Mouse (Mus musculus) intestine, postnatal 0 days (tissue): Measurements from ENCODE around the gene Gm10644. TPM values are rescaled to one million over a fixed set of nuclear protein-coding genes. Genes with fewer than 3 reads are reported as not detected.

Experiments
- ATAC-seq: fragments of 200-750 bp; cut with Nextera tagmentation; 2 replicates; pipeline ENCODE4 v1.8.0; 2017; ENCODE audit warnings: mild to moderate bottlenecking, moderate TSS enrichment, moderate library complexity
- H3K27ac ChIP-seq: fragments of 300-500 bp; sonication (generic); 2 replicates; pipeline ENCODE4 v1.5.1; 2014; ENCODE audit warnings: mild to moderate bottlenecking, low read depth, low read length, moderate library complexity
- H3K27me3 ChIP-seq: fragments of 300-500 bp; sonication (generic); replicated peaks from 2 replicates; pipeline ENCODE4 v1.6.1; 2014; ENCODE audit warnings: low read length, mixed read lengths; ENCODE audit not compliant: control insufficient read depth, insufficient read depth
- H3K36me3 ChIP-seq: fragments of 300-500 bp; sonication (generic); 2 replicates; pipeline ENCODE4 v1.6.1; 2014; ENCODE audit warnings: mild to moderate bottlenecking, moderate library complexity; ENCODE audit not compliant: control insufficient read depth, insufficient read depth
- H3K4me1 ChIP-seq: fragments of 300-500 bp; sonication (generic); replicated peaks from 2 replicates; pipeline ENCODE4 v1.6.1; 2014; ENCODE audit warnings: antibody characterized with exemption, low read length, mixed read lengths; ENCODE audit not compliant: control insufficient read depth, insufficient read depth
- H3K4me2 ChIP-seq: fragments of 300-500 bp; sonication (generic); replicated peaks from 2 replicates; pipeline ENCODE4 v1.6.1; 2014; ENCODE audit warnings: low read depth, mild to moderate bottlenecking, moderate library complexity
- H3K4me3 ChIP-seq: fragments of 300-500 bp; sonication (generic); 2 replicates; pipeline ENCODE4 v1.5.1; 2014; ENCODE audit warnings: low read depth, low read length
- H3K9ac ChIP-seq: fragments of 300-500 bp; sonication (generic); 2 replicates; pipeline ENCODE4 v1.6.1; 2014; ENCODE audit warnings: mild to moderate bottlenecking, low read depth, low read length
- H3K9me3 ChIP-seq: fragments of 300-500 bp; sonication (generic); 2 replicates; pipeline ENCODE4 v1.6.1; 2016; ENCODE audit warnings: mixed run types; ENCODE audit not compliant: control insufficient read depth
- CTCF ChIP-seq: sonication (generic); IDR thresholded peaks from 2 replicates; pipeline ENCODE4 v1.5.1; 2016; ENCODE audit warnings: low read depth, mild to moderate bottlenecking, control low read depth, antibody characterized with exemption, moderate library complexity
- WGBS: fragments of 180-500 bp; shearing (Covaris S2); extraction: QIAGEN DNeasy Blood & Tissue Kit; methylation state at CpG from one replicate; pipeline ENCODE4 v1.1.7; 2014; 5-methylcytosine and 5-hydroxymethylcytosine counted together
- polyA plus RNA-seq: library from polyadenylated mRNA; unstranded; fragments of >200 nt; fragmentation: Nextera tagmentation; extraction: Ambion mirVana; gene quantifications from 2 replicates; pipeline ENCODE4 v1.2.1, GENCODE M21; 2015

Gene Gm10644
- polyA plus RNA-seq, 1 experiment from 2014 or later, result 0.12 TPM

DNA sequence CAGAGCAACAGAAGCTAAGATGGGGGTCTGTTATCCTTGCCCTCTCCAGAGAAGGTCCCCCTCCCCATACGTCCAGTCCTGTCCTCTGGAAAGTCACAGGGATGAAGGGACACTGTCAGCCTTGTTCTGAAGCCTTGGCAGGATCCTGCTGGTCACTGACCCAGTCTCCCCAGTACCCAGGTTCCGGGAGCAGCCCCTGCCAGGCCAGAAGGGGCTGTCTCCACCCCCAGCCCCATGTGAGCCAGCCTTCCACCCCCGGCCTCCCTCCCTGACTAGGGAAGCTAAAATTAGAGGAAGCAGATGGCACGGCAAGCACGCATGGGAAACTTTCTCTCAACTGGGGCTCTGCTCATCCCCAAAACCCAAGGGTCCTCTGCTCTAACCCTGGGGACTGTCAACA is 39.0 kb downstream of the Gm10644 start:
- Histone ChIP-seq H3K9ac (no peak overlapping the region), H3K27ac (no peak overlapping the region), H3K9me3 (no peaks in the 10 kb centered on the region), H3K4me3 (no peak overlapping the region), H3K27me3 (no peaks in the 10 kb centered on the region), H3K36me3 (0 out of 2 replicates have a peak, but pooled peaks cover under 1% of the 10 kb centered on the region), H3K4me2 (no peak overlapping the region), H3K4me1 (no peaks in the 10 kb centered on the region)
- TF ChIP-seq CTCF, result no peak
- ATAC-seq, result no peak
- 74% methylated on average over 5 of the region's 5 CpGs for WGBS

DNA sequence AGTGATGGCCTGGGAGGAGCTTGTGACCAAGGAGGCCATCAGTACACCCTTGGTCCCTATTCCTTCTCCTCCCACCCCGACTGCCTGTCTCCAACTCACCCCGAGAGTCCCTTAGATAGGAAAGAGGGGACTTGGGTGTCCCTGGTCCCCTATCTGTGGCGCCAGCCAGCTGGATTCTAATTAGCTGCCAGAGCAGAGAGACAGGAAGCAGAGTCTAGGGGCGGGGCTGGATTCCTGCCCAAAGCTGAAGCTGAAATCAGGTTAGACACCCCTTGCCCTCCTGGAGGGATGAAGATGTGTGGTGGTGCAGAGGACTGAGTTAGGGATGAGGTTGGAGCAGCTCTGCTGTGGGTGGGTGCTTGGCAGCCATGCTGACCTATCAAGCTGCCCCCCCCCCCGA is 40.1 kb downstream of the Gm10644 start:
- Histone ChIP-seq H3K4me2 (no peak overlapping the region), H3K4me1 (no peaks in the 10 kb centered on the region), H3K27me3 (no peaks in the 10 kb centered on the region), H3K9ac (no peak overlapping the region), H3K9me3 (no peaks in the 10 kb centered on the region), H3K27ac (no peak overlapping the region), H3K36me3 (no peaks in the 10 kb centered on the region), H3K4me3 (no peak overlapping the region)
- 45% methylated on average over 5 of the region's 5 CpGs for whole genome bisulfite sequencing
- no peak for TF ChIP-seq CTCF
- ATAC-seq, result no peak

DNA sequence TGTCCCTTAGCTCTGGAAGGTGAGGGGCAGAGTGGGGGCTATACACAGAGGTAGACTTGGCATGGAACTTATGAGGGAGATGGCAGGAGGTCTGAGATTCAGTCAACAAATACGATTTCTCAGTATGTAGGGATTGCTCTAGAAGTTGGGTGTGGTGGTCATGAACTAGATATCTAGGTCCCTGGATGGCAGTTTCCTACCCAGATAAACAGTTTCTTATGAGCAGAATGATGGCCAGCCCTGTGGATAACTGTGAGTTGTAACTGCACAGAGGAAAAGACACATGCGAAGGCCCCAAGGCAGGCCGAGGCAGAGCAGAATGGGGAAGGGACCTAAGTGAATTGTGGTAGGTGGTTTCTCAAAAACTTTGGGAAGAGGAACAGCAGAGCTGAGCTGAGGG is 40.8 kb downstream of the Gm10644 start:
- Histone ChIP-seq H3K36me3 (no peaks in the 10 kb centered on the region), H3K9me3 (no peaks in the 10 kb centered on the region), H3K4me2 (no peak overlapping the region), H3K9ac (no peak overlapping the region), H3K27ac (no peak overlapping the region), H3K4me3 (no peak overlapping the region), H3K27me3 (no peaks in the 10 kb centered on the region), H3K4me1 (no peaks in the 10 kb centered on the region)
- TF ChIP-seq CTCF, result no peak
- ATAC-seq, result no peak
- WGBS, result 86% methylated on average over 3 of the region's 3 CpGs

DNA sequence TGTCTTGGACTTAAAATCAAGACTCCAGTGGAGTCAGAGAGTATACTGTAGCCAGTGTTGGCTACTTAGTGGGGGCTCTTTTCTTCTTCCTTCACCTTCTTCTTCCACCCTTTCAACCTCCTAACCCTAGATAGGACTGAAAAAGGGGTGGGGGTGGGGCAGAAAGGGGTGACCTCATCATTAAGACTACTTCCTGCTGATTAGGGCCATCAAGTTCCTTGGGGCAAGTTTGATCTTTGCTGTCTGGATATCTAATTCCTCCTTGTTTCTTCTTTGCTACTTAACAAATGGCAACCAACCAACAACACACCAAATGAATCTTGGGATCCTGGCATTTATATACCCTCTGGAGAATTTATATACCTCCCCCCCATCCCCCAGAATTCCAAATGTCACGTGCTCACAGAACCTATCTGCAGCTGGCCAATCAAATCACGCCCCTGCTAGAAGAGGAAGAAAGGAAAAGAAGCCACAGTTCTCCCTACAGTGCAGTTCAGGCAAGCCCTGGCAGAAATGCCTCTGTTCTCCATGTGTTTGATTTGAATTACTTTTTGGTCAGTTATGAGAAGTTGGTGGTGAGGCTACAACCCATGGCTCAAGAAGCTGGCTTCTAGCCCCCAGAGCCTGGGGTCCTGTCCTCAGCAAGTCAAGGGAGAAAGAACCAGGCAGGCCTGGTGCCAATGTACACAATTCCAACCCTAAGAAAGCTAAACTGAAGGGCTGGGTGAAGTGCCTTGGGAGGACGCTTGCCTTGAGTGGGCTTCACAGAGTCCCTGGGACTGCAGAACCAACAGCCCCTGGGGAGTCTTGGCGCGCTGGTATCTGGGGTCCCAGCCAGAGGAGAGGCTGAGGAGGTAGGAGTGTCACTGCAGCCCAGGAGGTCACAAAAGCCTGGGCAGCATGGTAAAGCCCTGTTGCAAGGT is 42.9 kb downstream of the Gm10644 start:
- Histone ChIP-seq H3K36me3 (no peaks in the 10 kb centered on the region), H3K27me3 (no peaks in the 10 kb centered on the region), H3K27ac (peak overlapping the region; percentile 35), H3K4me3 (no peak overlapping the region), H3K9ac (no peak overlapping the region), H3K4me2 (no peak overlapping the region), H3K9me3 (no peaks in the 10 kb centered on the region), H3K4me1 (no peaks in the 10 kb centered on the region)
- no peak for TF ChIP-seq CTCF
- ATAC-seq, result no peak
- 70% methylated on average over 5 of the region's 5 CpGs for WGBS

DNA sequence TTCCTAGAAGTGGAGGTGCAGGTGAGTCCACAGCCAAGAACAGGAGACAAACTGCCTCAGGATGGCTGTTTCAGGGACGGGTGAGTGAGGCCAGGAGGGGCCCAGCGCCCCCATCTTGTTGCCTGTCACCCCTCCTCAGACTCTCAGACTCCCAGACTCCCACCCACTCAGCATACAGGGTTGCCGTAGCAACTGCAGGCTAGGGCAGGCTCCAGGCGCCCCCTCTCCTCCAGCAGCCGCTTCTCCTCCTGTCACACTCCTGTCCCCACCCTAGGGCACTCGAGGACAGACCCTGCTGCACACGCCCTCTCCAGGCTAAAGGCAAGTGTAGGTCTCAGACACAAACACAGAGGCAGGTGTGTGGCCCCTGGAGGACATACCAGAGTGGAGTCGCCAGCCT is 45.7 kb downstream of the Gm10644 start:
- Histone ChIP-seq H3K4me3 (no peak overlapping the region), H3K27ac (no peak overlapping the region), H3K36me3 (no peaks in the 10 kb centered on the region), H3K9me3 (no peaks in the 10 kb centered on the region), H3K4me1 (no peaks in the 10 kb centered on the region), H3K27me3 (no peaks in the 10 kb centered on the region), H3K9ac (no peak overlapping the region), H3K4me2 (no peak overlapping the region)
- no peak for TF ChIP-seq CTCF
- 54% methylated on average over 8 of the region's 8 CpGs for WGBS
- no peak for ATAC-seq

DNA sequence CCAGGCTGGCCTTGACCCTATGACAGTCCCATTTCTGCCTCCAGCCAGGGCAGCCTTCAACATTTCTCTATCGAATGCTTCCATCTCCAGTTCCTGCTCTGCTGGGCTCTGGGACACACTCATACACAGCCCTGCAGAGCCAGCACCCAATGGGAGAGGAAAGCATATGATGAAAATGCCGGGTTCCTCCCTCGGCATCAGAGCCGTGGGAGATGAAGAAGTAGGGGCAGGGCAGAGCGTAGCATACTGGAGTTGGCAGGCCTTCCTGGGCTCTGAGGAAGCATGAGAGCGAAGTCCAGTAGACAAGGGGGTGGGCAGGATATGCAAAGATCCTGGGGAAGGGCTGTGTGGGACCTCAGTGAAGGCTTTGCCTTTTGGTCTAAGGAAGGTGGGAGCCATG is 46.4 kb downstream of the Gm10644 start:
- Histone ChIP-seq H3K27me3 (no peaks in the 10 kb centered on the region), H3K27ac (no peak overlapping the region), H3K36me3 (no peaks in the 10 kb centered on the region), H3K4me2 (no peak overlapping the region), H3K9me3 (no peaks in the 10 kb centered on the region), H3K9ac (no peak overlapping the region), H3K4me3 (no peak overlapping the region), H3K4me1 (no peaks in the 10 kb centered on the region)
- ATAC-seq, result no peak
- WGBS, result 57% methylated on average over 6 of the region's 6 CpGs
- TF ChIP-seq CTCF, result no peak
